Mouse (Mus musculus) stomach, postnatal 0 days (tissue): ENCODE measurements around the gene Gm28047. TPM values are rescaled to one million over a fixed set of nuclear protein-coding genes. Genes with fewer than 3 reads are reported as not detected.

Source experiments
- ATAC-seq: fragments of 200-750 bp; cut with Nextera tagmentation; 2 replicates; pipeline ENCODE4 v1.8.0; 2017; ENCODE audit not compliant: low FRiP score, low TSS enrichment
- DNase-seq: peaks from one replicate; pipeline ENCODE4 v3.0.0-alpha.2; 2016; ENCODE audit warnings: low spot score
- H3K27ac ChIP-seq: fragments of 300-500 bp; sonication (generic); replicated peaks from 2 replicates; pipeline ENCODE4 v1.5.1; 2014; ENCODE audit warnings: mild to moderate bottlenecking, control low read depth
- H3K27me3 ChIP-seq: fragments of 300-500 bp; sonication (generic); 2 replicates; pipeline ENCODE4 v1.6.1; 2014; ENCODE audit warnings: low read length; ENCODE audit not compliant: control insufficient read depth, insufficient read depth
- H3K36me3 ChIP-seq: fragments of 300-500 bp; sonication (generic); 2 replicates; pipeline ENCODE4 v1.6.1; 2014; ENCODE audit warnings: low read length, mixed read lengths; ENCODE audit not compliant: control insufficient read depth, insufficient read depth
- H3K4me1 ChIP-seq: fragments of 300-500 bp; sonication (generic); replicated peaks from 2 replicates; pipeline ENCODE4 v1.6.1; 2014; ENCODE audit warnings: antibody characterized with exemption; ENCODE audit not compliant: control insufficient read depth, insufficient read depth
- H3K4me2 ChIP-seq: fragments of 300-500 bp; sonication (generic); replicated peaks from 2 replicates; pipeline ENCODE4 v1.6.1; 2014; ENCODE audit warnings: low read depth, mild to moderate bottlenecking, control low read depth, moderate library complexity
- H3K4me3 ChIP-seq: fragments of 300-500 bp; sonication (generic); 2 replicates; pipeline ENCODE4 v1.5.1; 2014; ENCODE audit warnings: low read depth, low read length, control low read depth
- H3K9ac ChIP-seq: fragments of 300-500 bp; sonication (generic); 2 replicates; pipeline ENCODE4 v1.6.1; 2014; ENCODE audit warnings: mild to moderate bottlenecking, low read length, control low read depth, mixed read lengths
- H3K9me3 ChIP-seq: fragments of 300-500 bp; sonication (generic); 2 replicates; pipeline ENCODE4 v1.6.1; 2016; ENCODE audit warnings: low read length; ENCODE audit not compliant: control insufficient read depth
- CTCF ChIP-seq: IDR thresholded peaks from 2 replicates; pipeline ENCODE4 v1.5.1; 2016; ENCODE audit warnings: antibody characterized with exemption, low read depth, mild to moderate bottlenecking, moderate library complexity
- EP300 ChIP-seq: optimal IDR thresholded peaks from 2 replicates; pipeline ENCODE3; 2016; ENCODE audit warnings: antibody characterized with exemption
- WGBS: fragments of 180-500 bp; shearing (Covaris S2); extraction: QIAGEN DNeasy Blood & Tissue Kit; methylation state at CpG from one replicate; pipeline ENCODE4 v1.1.7; 2014; 5-methylcytosine and 5-hydroxymethylcytosine counted together
- polyA plus RNA-seq: library from polyadenylated mRNA; unstranded; fragments of >200 nt; fragmentation: Nextera tagmentation; extraction: Ambion mirVana; gene quantifications from 2 replicates; pipeline ENCODE4 v1.2.1, GENCODE M21; 2015

Gm28047 gene
- polyA plus RNA-seq, 1 experiment from 2014 or later, result not detected

GRCm38 (mm10) chr15:102544801-102545200 is 80.1 kb downstream of the Gm28047 start:
- Histone ChIP-seq H3K9ac (no peak overlapping the region), H3K4me3 (no peak overlapping the region), H3K9me3 (no peaks in the 10 kb centered on the region), H3K4me1 (no peaks in the 10 kb centered on the region), H3K27me3 (no peaks in the 10 kb centered on the region), H3K27ac (no peak overlapping the region), H3K36me3 (peaks cover 20% of the 10 kb centered on the region), H3K4me2 (no peak overlapping the region)
- ATAC-seq (no peak), DNase-seq (no peak)
- TF ChIP-seq EP300 (no peak), CTCF (no peak)
- 89% methylated on average over 4 of the region's 4 CpGs for WGBS

- no peak overlapping the region for H3K4me2 ChIP-seq
- H3K36me3 ChIP-seq, result peaks cover 39% of the 10 kb centered on the region
- 87% methylated on average over 7 of the region's 7 CpGs for WGBS
Observed at GRCm38 (mm10) chr15:102533926-102534325, 90.9 kb downstream of the Gm28047 start.

GRCm38 (mm10) chr15:102532106-102532900 is 92.6 kb downstream of the Gm28047 start:
- ATAC-seq (no peak), DNase-seq (no peak)
- H3K4me3 ChIP-seq, result no peak overlapping the region
- no peak for TF ChIP-seq EP300
- TF ChIP-seq CTCF, result no peak
- no peaks in the 10 kb centered on the region for H3K4me1 ChIP-seq
- no peaks in the 10 kb centered on the region for H3K9me3 ChIP-seq
- no peak overlapping the region for H3K27ac ChIP-seq
- 89% methylated on average over 3 of the region's 3 CpGs for WGBS
- H3K27me3 ChIP-seq, result no peaks in the 10 kb centered on the region
- no peak overlapping the region for H3K4me2 ChIP-seq
- no peak overlapping the region for H3K9ac ChIP-seq
- peaks cover 39% of the 10 kb centered on the region for H3K36me3 ChIP-seq

More at GRCm38 (mm10) chr15:102533926-102534325, 90.9 kb downstream of the Gm28047 start:
- Histone ChIP-seq H3K27me3 (no peaks in the 10 kb centered on the region), H3K4me1 (no peaks in the 10 kb centered on the region), H3K27ac (no peak overlapping the region), H3K9ac (no peak overlapping the region), H3K4me3 (no peak overlapping the region), H3K9me3 (no peaks in the 10 kb centered on the region)
- TF ChIP-seq CTCF (no peak), EP300 (no peak)
- ATAC-seq (no peak), DNase-seq (no peak)

- WGBS, result 88% methylated on average over 4 of the region's 4 CpGs
- Histone ChIP-seq H3K4me2 (no peak overlapping the region), H3K9ac (no peak overlapping the region), H3K4me1 (no peaks in the 10 kb centered on the region), H3K27me3 (no peaks in the 10 kb centered on the region), H3K36me3 (peaks cover 36% of the 10 kb centered on the region), H3K27ac (no peak overlapping the region), H3K9me3 (no peaks in the 10 kb centered on the region), H3K4me3 (no peak overlapping the region)
- DNase-seq (no peak), ATAC-seq (no peak)
- no peak for TF ChIP-seq EP300
- TF ChIP-seq CTCF, result no peak
Observed at GRCm38 (mm10) chr15:102531586-102531985, 93.3 kb downstream of the Gm28047 start.

GRCm38 (mm10) chr15:102530566-102530965 is 94.3 kb downstream of the Gm28047 start:
- no peak overlapping the region for H3K4me2 ChIP-seq
- WGBS, result 74% methylated on average over 4 of the region's 4 CpGs
- no peak overlapping the region for H3K27ac ChIP-seq
- H3K36me3 ChIP-seq, result peaks cover 30% of the 10 kb centered on the region
- no peaks in the 10 kb centered on the region for H3K4me1 ChIP-seq
- TF ChIP-seq CTCF (no peak), EP300 (no peak)
- ATAC-seq (no peak), DNase-seq (no peak)
- no peak overlapping the region for H3K9ac ChIP-seq
- H3K4me3 ChIP-seq, result no peak overlapping the region
- H3K27me3 ChIP-seq, result no peaks in the 10 kb centered on the region
- no peaks in the 10 kb centered on the region for H3K9me3 ChIP-seq

GRCm38 (mm10) chr15:102528396-102528795 is 96.5 kb downstream of the Gm28047 start:
- no peak overlapping the region for H3K4me2 ChIP-seq
- H3K4me3 ChIP-seq, result no peak overlapping the region
- DNase-seq (no peak), ATAC-seq (no peak)
- H3K27me3 ChIP-seq, result no peaks in the 10 kb centered on the region
- peaks cover 29% of the 10 kb centered on the region for H3K36me3 ChIP-seq
- TF ChIP-seq CTCF (no peak), EP300 (no peak)
- no peaks in the 10 kb centered on the region for H3K9me3 ChIP-seq
- no peaks in the 10 kb centered on the region for H3K4me1 ChIP-seq
- no peak overlapping the region for H3K9ac ChIP-seq
- WGBS, result 90% methylated on average over 1 of the region's 1 CpGs
- no peak overlapping the region for H3K27ac ChIP-seq
